ENCODE assay signal across 11 mouse cellular contexts in the genomic region with DNA sequence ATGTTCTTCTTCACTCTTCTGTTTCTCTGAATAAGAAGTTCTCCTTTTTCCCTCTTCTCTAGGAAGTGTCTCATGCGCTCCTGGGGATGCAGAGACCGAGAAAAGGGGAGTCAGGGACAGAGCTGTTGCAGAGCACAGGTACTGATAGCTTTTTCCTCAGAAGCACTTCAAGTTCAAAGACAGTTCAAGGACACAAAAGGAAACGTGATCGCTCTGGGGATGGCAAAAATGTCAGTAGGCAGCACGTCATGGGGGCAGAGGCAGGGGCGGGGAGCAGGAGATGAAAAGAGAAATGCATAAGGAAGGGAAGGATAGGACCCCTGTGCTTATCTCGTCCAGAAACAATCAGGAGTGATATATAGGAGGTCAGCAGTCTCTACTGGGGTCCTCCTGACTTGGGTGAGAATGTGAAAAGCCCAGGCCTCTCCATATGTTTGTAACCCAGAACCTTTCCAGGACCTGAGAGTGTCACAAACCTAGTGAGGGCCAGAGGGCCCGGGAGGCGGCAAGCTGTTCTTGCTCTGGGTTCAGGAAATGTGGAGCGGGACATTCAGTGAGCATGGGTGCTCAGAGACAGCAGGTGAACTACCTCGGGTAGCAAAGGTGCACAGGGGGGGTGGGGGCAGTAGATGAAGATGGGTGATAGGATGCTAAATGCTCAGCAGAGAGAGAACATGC. TPM values are rescaled to one million over a fixed set of nuclear protein-coding genes. Genes with fewer than 3 reads are reported as not detected.
DNase-seq lines count a peak whose midpoint lies in the region; ATAC-seq and TF ChIP-seq lines count a peak whose summit lies in the region.
"Had no signal": no experiment of that assay in that cellular context is flagged by ENCODE, and none has a peak within 500 bp of the region (broad histone marks: within the 10 kb centered on the region; RNA-seq: fewer than 3 reads in every experiment).

No protein-coding gene starts in this region.

- no peak overlapping the region for H3K27ac ChIP-seq in lung, embryonic 14.5 days (ENCODE audit: low read depth)
- no peak overlapping the region for H3K27ac ChIP-seq in hindbrain, embryonic 12.5 days
- no peak overlapping the region for H3K27ac ChIP-seq in midbrain, postnatal 0 days (ENCODE audit: low read depth, low read length)

- no peaks in the 10 kb centered on the region for H3K27me3 ChIP-seq in lung, embryonic 14.5 days (ENCODE audit: insufficient read depth, low read length)
- no peaks in the 10 kb centered on the region for H3K27me3 ChIP-seq in hindbrain, embryonic 12.5 days
- H3K27me3 ChIP-seq in midbrain, postnatal 0 days (ENCODE audit: insufficient read depth, low read length), result no peaks in the 10 kb centered on the region

- ATAC-seq in lung, embryonic 14.5 days (ENCODE audit: insufficient read depth), result no peak
- ATAC-seq in hindbrain, embryonic 12.5 days (ENCODE audit: low FRiP score), result no peak; the same call in 1 of the 2 replicates
- 0 out of 2 replicates have a peak, but pooled peaks have one; percentile 21 for ATAC-seq in midbrain, postnatal 0 days (ENCODE audit: low FRiP score)
- ATAC-seq: Patski had no signal

- H3K9ac ChIP-seq in lung, embryonic 14.5 days, result no peak overlapping the region
- H3K9ac ChIP-seq in hindbrain, embryonic 12.5 days, result 0 out of 2 replicates have a peak overlapping the region, but pooled peaks have one; percentile 8
- no peak overlapping the region for H3K9ac ChIP-seq in midbrain, postnatal 0 days (replicated peaks; ENCODE audit: low read length, poor library complexity, severe bottlenecking)

- no peak for TF ChIP-seq CTCF in lung, embryonic 14.5 days (IDR thresholded peaks at IDR 0.05; ENCODE audit: low read depth)
- no peak for TF ChIP-seq CTCF in midbrain, postnatal 0 days (IDR thresholded peaks at IDR 0.05)

- H3K4me2 ChIP-seq in lung, embryonic 14.5 days, result peak overlapping the region; percentile 24; the same call in 1 of the 2 replicates
- peak overlapping the region; percentile 38 for H3K4me2 ChIP-seq in hindbrain, embryonic 12.5 days (replicated peaks)
- peak overlapping the region; percentile 45 for H3K4me2 ChIP-seq in midbrain, postnatal 0 days (ENCODE audit: low read depth, low read length, poor library complexity, severe bottlenecking)

- WGBS in lung, embryonic 14.5 days, result 39% methylated on average over 11 of the region's 11 CpGs
- WGBS in hindbrain, embryonic 12.5 days, result 42% methylated on average over 11 of the region's 11 CpGs
- whole genome bisulfite sequencing in midbrain, postnatal 0 days, result 47% methylated on average over 11 of the region's 11 CpGs

- no peak overlapping the region for H3K4me3 ChIP-seq in lung, embryonic 14.5 days (ENCODE audit: low read depth, low read length)
- H3K4me3 ChIP-seq in hindbrain, embryonic 12.5 days, result no peak overlapping the region
- no peak overlapping the region for H3K4me3 ChIP-seq in midbrain, postnatal 0 days (ENCODE audit: low read depth, low read length)

- peaks cover 2% of the 10 kb centered on the region; the same call in 1 of the 2 replicates for H3K4me1 ChIP-seq in lung, embryonic 14.5 days (ENCODE audit: insufficient read depth)
- peaks cover 8% of the 10 kb centered on the region for H3K4me1 ChIP-seq in hindbrain, embryonic 12.5 days
- H3K4me1 ChIP-seq in midbrain, postnatal 0 days (ENCODE audit: insufficient read depth, low read length), result no peaks in the 10 kb centered on the region

- peak; percentile 0 for DNase-seq in cerebellum, adult 9-11 months
- no peak for DNase-seq in cerebellum, adult 9-10 months
- DNase-seq in lung, embryonic 14.5 days, result no peak
- no peak for DNase-seq in lung, postnatal 14 days
- no peak for DNase-seq in midbrain, postnatal 0 days (ENCODE audit: low spot score)
- DNase-seq in adrenal gland, adult 8-10 months, result no peak
- no peak for DNase-seq in left cerebral cortex, adult 18-20 months (ENCODE audit: low spot score in 2 of 2)

- H3K36me3 ChIP-seq in lung, embryonic 14.5 days (ENCODE audit: insufficient read depth), result no peaks in the 10 kb centered on the region
- H3K36me3 ChIP-seq in hindbrain, embryonic 12.5 days, result no peaks in the 10 kb centered on the region
- H3K36me3 ChIP-seq in midbrain, postnatal 0 days (ENCODE audit: insufficient read depth, low read length), result no peaks in the 10 kb centered on the region

- H3K9me3 ChIP-seq in lung, embryonic 14.5 days (ENCODE audit: low read depth, low read length), result no peaks in the 10 kb centered on the region
- H3K9me3 ChIP-seq in hindbrain, embryonic 12.5 days (replicated peaks), result no peaks in the 10 kb centered on the region
- H3K9me3 ChIP-seq in midbrain, postnatal 0 days (ENCODE audit: low read length), result no peaks in the 10 kb centered on the region

RNA-seq across cellular contexts. Expression of gene Cfap161, which starts 0.5 kb away (rescaled TPM):
- polyA plus RNA-seq in lung, embryonic 14.5 days (2014; fragmentation: Nextera tagmentation; extraction: Ambion mirVana), result 0.13 and 0.22 TPM in 2 replicates
- polyA plus RNA-seq in hindbrain, embryonic 12.5 days (2016; fragmentation: Nextera tagmentation; extraction: Ambion mirVana), result 0.94 and 1.0 TPM in 2 replicates
- 2.0 and 2.3 TPM in 2 replicates for total RNA-seq in midbrain, postnatal 0 days (2014; rRNA removed)
- polyA plus RNA-seq in midbrain, postnatal 0 days (2015; fragmentation: Nextera tagmentation; extraction: Ambion mirVana), result 2.1 and 2.9 TPM in 2 replicates
- 1 to 10 TPM in 2 of 4 experiments, under 1 TPM in 2; 0.44 to 2.1 (median 1.2) TPM for total RNA-seq in adrenal gland, adult 8-10 months (2022)
- total RNA-seq in left cerebral cortex, adult 18-20 months (2021), result under 1 TPM; 0.70 to 1.00 TPM
- total RNA-seq: gastrocnemius, adult 8-10 months; megakaryocyte progenitor cell, adult 5-6 weeks had no signal
- polyA plus RNA-seq: Patski had no signal

RNA-seq across cellular contexts. Expression of gene Il16, which starts 48.6 kb away (rescaled TPM):
- 2.3 and 2.8 TPM in 2 replicates for polyA plus RNA-seq in lung, embryonic 14.5 days (2014; fragmentation: Nextera tagmentation; extraction: Ambion mirVana)
- polyA plus RNA-seq in hindbrain, embryonic 12.5 days (2016; fragmentation: Nextera tagmentation; extraction: Ambion mirVana), result 1.9 and 2.0 TPM in 2 replicates
- 0.99 and 1.7 TPM in 2 replicates for total RNA-seq in midbrain, postnatal 0 days (2014; rRNA removed)
- polyA plus RNA-seq in midbrain, postnatal 0 days (2015; fragmentation: Nextera tagmentation; extraction: Ambion mirVana), result 0.85 and 1.0 TPM in 2 replicates
- total RNA-seq in adrenal gland, adult 8-10 months (2022), result 1 to 10 TPM; 4.9 to 9.2 (median 6.5) TPM
- 1 to 10 TPM; 2.3 to 2.5 TPM for total RNA-seq in left cerebral cortex, adult 18-20 months (2021)
